Mouse (Mus musculus): ENCODE data around the gene Wdr35. TPM values are rescaled to one million over a fixed set of nuclear protein-coding genes. Genes with fewer than 3 reads are reported as not detected.

Wdr35 gene
- polyA plus RNA-seq, 1 experiment from 2014 or later: 23.3 TPM

- Histone ChIP-seq H3K9me3 (ENCODE audit: control insufficient read depth, low read length) (no peaks in the 10 kb centered on the region), H3K9ac (ENCODE audit: low read length) (no peak overlapping the region), H3K4me3 (ENCODE audit: low read depth, low read length) (no peak overlapping the region), H3K27me3 (ENCODE audit: control insufficient read depth, insufficient read depth, low read length) (no peaks in the 10 kb centered on the region), H3K4me1 (ENCODE audit: control insufficient read depth, insufficient read depth, low read length) (no peaks in the 10 kb centered on the region), H3K36me3 (ENCODE audit: control insufficient read depth, insufficient read depth, low read length) (peaks cover 6% of the 10 kb centered on the region; the same call in 1 of the 2 replicates), H3K27ac (ENCODE audit: low read depth, low read length) (no peak overlapping the region), H3K4me2 (no peak overlapping the region)
- ATAC-seq (ENCODE audit: low FRiP score) (no peak), DNase-seq (ENCODE audit: low spot score, missing footprints) (no peak)
- WGBS: 74% methylated on average over 4 of the region's 4 CpGs
Observed at GRCm38 (mm10) chr12:8941699-8942392, 31.8 kb upstream of the Wdr35 start.

GRCm38 (mm10) chr12:8947163-8947562, 26.5 kb upstream of the Wdr35 start:
- WGBS: 71% methylated on average over 9 of the region's 9 CpGs
- ATAC-seq (ENCODE audit: low FRiP score): no peak
- H3K36me3 ChIP-seq (ENCODE audit: control insufficient read depth, insufficient read depth, low read length): no peaks in the 10 kb centered on the region
- no peaks in the 10 kb centered on the region for H3K9me3 ChIP-seq (ENCODE audit: control insufficient read depth, low read length)
- peaks cover 9% of the 10 kb centered on the region; the same call in 1 of the 2 replicates for H3K4me1 ChIP-seq (ENCODE audit: control insufficient read depth, insufficient read depth, low read length)
- no peak for DNase-seq (ENCODE audit: low spot score, missing footprints)
- no peaks in the 10 kb centered on the region for H3K27me3 ChIP-seq (ENCODE audit: control insufficient read depth, insufficient read depth, low read length)
- peak overlapping the region; percentile 61 for H3K9ac ChIP-seq (ENCODE audit: low read length)
- H3K27ac ChIP-seq (ENCODE audit: low read depth, low read length): no peak overlapping the region
- H3K4me3 ChIP-seq (ENCODE audit: low read depth, low read length): no peak overlapping the region
- peak overlapping the region; percentile 95; the same call in 1 of the 2 replicates for H3K4me2 ChIP-seq

GRCm38 (mm10) chr12:8947714-8948464, 25.8 kb upstream of the Wdr35 start, which contains the start of gene Matn3:
Gene Matn3, plus strand, starts transcription at chr12:8947929.
- H3K4me2 ChIP-seq: peak within 1 kb of the TSS; percentile 95
- DNase-seq (ENCODE audit: low spot score, missing footprints) (peak; percentile 97), ATAC-seq (ENCODE audit: low FRiP score) (peak; percentile 90)
- H3K9me3 ChIP-seq (ENCODE audit: control insufficient read depth, low read length): no peaks in the 10 kb centered on the region
- peaks cover 9% of the 10 kb centered on the region; the same call in 1 of the 2 replicates for H3K4me1 ChIP-seq (ENCODE audit: control insufficient read depth, insufficient read depth, low read length)
- H3K36me3 ChIP-seq (ENCODE audit: control insufficient read depth, insufficient read depth, low read length): no peaks in the 10 kb centered on the region
- H3K27ac ChIP-seq (ENCODE audit: low read depth, low read length): no peak within 1 kb of the TSS
- under 1% methylated on average over 42 of the region's 42 CpGs for whole genome bisulfite sequencing
- H3K4me3 ChIP-seq (ENCODE audit: low read depth, low read length): peak within 1 kb of the TSS; percentile 44
- H3K27me3 ChIP-seq (ENCODE audit: control insufficient read depth, insufficient read depth, low read length): no peaks in the 10 kb centered on the region
- H3K9ac ChIP-seq (ENCODE audit: low read length): peak within 1 kb of the TSS; percentile 61

- Histone ChIP-seq H3K27ac (ENCODE audit: low read depth, low read length) (no peak overlapping the region), H3K4me3 (ENCODE audit: low read depth, low read length) (no peak overlapping the region), H3K9me3 (ENCODE audit: control insufficient read depth, low read length) (no peaks in the 10 kb centered on the region), H3K9ac (ENCODE audit: low read length) (no peak overlapping the region), H3K27me3 (ENCODE audit: control insufficient read depth, insufficient read depth, low read length) (no peaks in the 10 kb centered on the region), H3K36me3 (ENCODE audit: control insufficient read depth, insufficient read depth, low read length) (no peaks in the 10 kb centered on the region), H3K4me1 (ENCODE audit: control insufficient read depth, insufficient read depth, low read length) (peaks cover 2% of the 10 kb centered on the region; the same call in 1 of the 2 replicates), H3K4me2 (no peak overlapping the region)
- no peak for ATAC-seq (ENCODE audit: low FRiP score)
- WGBS: 57% methylated on average over 10 of the region's 10 CpGs
- no peak for DNase-seq (ENCODE audit: low spot score, missing footprints)
Observed at GRCm38 (mm10) chr12:8953136-8953535, 20.6 kb upstream of the Wdr35 start.

- H3K4me1 ChIP-seq (ENCODE audit: control insufficient read depth, insufficient read depth, low read length): no peaks in the 10 kb centered on the region
Observed at GRCm38 (mm10) chr12:8954161-8954561, 19.5 kb upstream of the Wdr35 start.

GRCm38 (mm10) chr12:8961607-8962316, 11.9 kb upstream of the Wdr35 start:
- Histone ChIP-seq H3K4me3 (ENCODE audit: low read depth, low read length) (no peak overlapping the region), H3K27me3 (ENCODE audit: control insufficient read depth, insufficient read depth, low read length) (no peaks in the 10 kb centered on the region), H3K4me2 (no peak overlapping the region), H3K9ac (ENCODE audit: low read length) (no peak overlapping the region), H3K4me1 (ENCODE audit: control insufficient read depth, insufficient read depth, low read length) (no peaks in the 10 kb centered on the region), H3K27ac (ENCODE audit: low read depth, low read length) (no peak overlapping the region), H3K9me3 (ENCODE audit: control insufficient read depth, low read length) (no peaks in the 10 kb centered on the region), H3K36me3 (ENCODE audit: control insufficient read depth, insufficient read depth, low read length) (no peaks in the 10 kb centered on the region)
- ATAC-seq (ENCODE audit: low FRiP score) (no peak), DNase-seq (ENCODE audit: low spot score, missing footprints) (peak; percentile 53)
- WGBS: 72% methylated on average over 9 of the region's 9 CpGs

More at GRCm38 (mm10) chr12:8954161-8954561, 19.5 kb upstream of the Wdr35 start:
- ATAC-seq (ENCODE audit: low FRiP score) (no peak), DNase-seq (ENCODE audit: low spot score, missing footprints) (no peak)
- 59% methylated on average over 9 of the region's 9 CpGs for WGBS
- Histone ChIP-seq H3K9ac (ENCODE audit: low read length) (no peak overlapping the region), H3K4me3 (ENCODE audit: low read depth, low read length) (no peak overlapping the region), H3K36me3 (ENCODE audit: control insufficient read depth, insufficient read depth, low read length) (no peaks in the 10 kb centered on the region), H3K4me2 (no peak overlapping the region), H3K27ac (ENCODE audit: low read depth, low read length) (no peak overlapping the region), H3K9me3 (ENCODE audit: control insufficient read depth, low read length) (no peaks in the 10 kb centered on the region), H3K27me3 (ENCODE audit: control insufficient read depth, insufficient read depth, low read length) (no peaks in the 10 kb centered on the region)

GRCm38 (mm10) chr12:8969828-8970227, 3.9 kb upstream of the Wdr35 start:
- Histone ChIP-seq H3K27ac (ENCODE audit: low read depth, low read length) (no peak overlapping the region), H3K9ac (ENCODE audit: low read length) (no peak overlapping the region), H3K9me3 (ENCODE audit: control insufficient read depth, low read length) (no peaks in the 10 kb centered on the region), H3K4me3 (ENCODE audit: low read depth, low read length) (no peak overlapping the region), H3K27me3 (ENCODE audit: control insufficient read depth, insufficient read depth, low read length) (no peaks in the 10 kb centered on the region), H3K4me1 (ENCODE audit: control insufficient read depth, insufficient read depth, low read length) (peaks cover 3% of the 10 kb centered on the region; the same call in 1 of the 2 replicates), H3K36me3 (ENCODE audit: control insufficient read depth, insufficient read depth, low read length) (no peaks in the 10 kb centered on the region), H3K4me2 (no peak overlapping the region)
- 48% methylated on average over 9 of the region's 9 CpGs for WGBS
- ATAC-seq (ENCODE audit: low FRiP score): no peak
- no peak for DNase-seq (ENCODE audit: low spot score, missing footprints)

- H3K36me3 ChIP-seq (ENCODE audit: control insufficient read depth, insufficient read depth, low read length): no peaks in the 10 kb centered on the region
- no peak overlapping the region for H3K9ac ChIP-seq (ENCODE audit: low read length)
- H3K4me3 ChIP-seq (ENCODE audit: low read depth, low read length): no peak overlapping the region
- H3K9me3 ChIP-seq (ENCODE audit: control insufficient read depth, low read length): no peaks in the 10 kb centered on the region
- no peak for DNase-seq (ENCODE audit: low spot score, missing footprints)
- H3K4me1 ChIP-seq (ENCODE audit: control insufficient read depth, insufficient read depth, low read length): peaks cover 3% of the 10 kb centered on the region; the same call in 1 of the 2 replicates
- H3K27me3 ChIP-seq (ENCODE audit: control insufficient read depth, insufficient read depth, low read length): no peaks in the 10 kb centered on the region
- 92% methylated on average over 3 of the region's 3 CpGs for WGBS
- no peak for ATAC-seq (ENCODE audit: low FRiP score)
- no peak overlapping the region for H3K27ac ChIP-seq (ENCODE audit: low read depth, low read length)
- no peak overlapping the region for H3K4me2 ChIP-seq
Observed at GRCm38 (mm10) chr12:8975076-8975475, 1.4 kb downstream of the Wdr35 start.

Measured in midbrain, embryonic 11.5 days (tissue).